Mouse (Mus musculus) duodenum, adult 2 months (tissue): ENCODE results near the gene Fxyd6. TPM values are rescaled to one million over a fixed set of nuclear protein-coding genes. Genes with fewer than 3 reads are reported as not detected.

Experiments
- polyA plus RNA-seq: library from polyadenylated mRNA; depleted of rRNA; stranded (reverse); fragments of >200 nt; gene quantifications from 2 replicates; pipeline ENCODE4 v1.2.3, GENCODE M21; 2012; ENCODE audit warnings: low replicate concordance; rRNA removed

Fxyd6 gene
- 24.0 and 31.1 TPM in 2 replicates for polyA plus RNA-seq

GRCm38 (mm10) chr9:45370117-45370561 lies at the start of gene Fxyd6:
TSS of gene Fxyd6 (plus strand) at chr9:45370185.

GRCm38 (mm10) chr9:45399434-45399833 lies 29.4 kb downstream of the Fxyd6 start, which contains the start of gene Fxyd2:
TSS of gene Fxyd2 (plus strand) at chr9:45399669.

GRCm38 (mm10) chr9:45426456-45426855 lies 56.5 kb downstream of the Fxyd6 start, which contains the start of gene Dscaml1:
TSS of gene Dscaml1 (plus strand) at chr9:45426628.

Other genes with a start within 250 kb of the Fxyd6 start
- gene Scn4b, start 231.8 kb upstream of the Fxyd6 start, polyA plus RNA-seq: 0.05 TPM in 1 of 2 replicates, not detected in the other
- gene BC049352, start 188.2 kb upstream of the Fxyd6 start, polyA plus RNA-seq: 0.05 TPM in 1 of 2 replicates, not detected in the other
- gene Tmprss4, start 166.1 kb upstream of the Fxyd6 start, polyA plus RNA-seq: 46.7 and 62.2 TPM in 2 replicates
- 1.7 and 3.0 TPM in 2 replicates for gene Il10ra, start 101.0 kb upstream of the Fxyd6 start, polyA plus RNA-seq
- gene Tmprss13, start 51.1 kb upstream of the Fxyd6 start, polyA plus RNA-seq: not detected in 2 replicates
- 4.3 and 5.3 TPM in 2 replicates for gene Fxyd2, start 29.5 kb downstream of the Fxyd6 start, polyA plus RNA-seq
- gene Dscaml1, start 56.4 kb downstream of the Fxyd6 start, polyA plus RNA-seq: 0.51 and 0.88 TPM in 2 replicates